Mouse (Mus musculus) kidney, embryonic 14.5 days (tissue): Measurements from ENCODE around the gene Msrb3. TPM values are rescaled to one million over a fixed set of nuclear protein-coding genes. Genes with fewer than 3 reads are reported as not detected.

ENCODE experiments used
- ATAC-seq: fragments of 200-750 bp; cut with Nextera tagmentation; 2 replicates; pipeline ENCODE4 v1.8.0; 2017; ENCODE audit warnings: moderate number of reproducible peaks, mild to moderate bottlenecking, moderate TSS enrichment, moderate library complexity; ENCODE audit not compliant: low FRiP score, low TSS enrichment
- H3K27ac ChIP-seq: fragments of 300-500 bp; sonication (generic); 2 replicates; pipeline ENCODE4 v1.5.1; 2014; ENCODE audit warnings: low read depth, mild to moderate bottlenecking, low read length, moderate library complexity, mixed read lengths
- H3K27me3 ChIP-seq: fragments of 300-500 bp; sonication (generic); 2 replicates; pipeline ENCODE4 v1.6.1; 2014; ENCODE audit warnings: mild to moderate bottlenecking, low read length; ENCODE audit not compliant: control insufficient read depth, insufficient read depth
- H3K36me3 ChIP-seq: fragments of 300-500 bp; sonication (generic); 2 replicates; pipeline ENCODE4 v1.6.1; 2014; ENCODE audit warnings: low read length, mixed read lengths; ENCODE audit not compliant: control insufficient read depth, insufficient read depth
- H3K4me1 ChIP-seq: fragments of 300-500 bp; sonication (generic); 2 replicates; pipeline ENCODE4 v1.6.1; 2014; ENCODE audit warnings: low read length, mixed read lengths; ENCODE audit not compliant: control insufficient read depth, insufficient read depth
- H3K4me2 ChIP-seq: fragments of 300-500 bp; sonication (generic); replicated peaks from 2 replicates; pipeline ENCODE4 v1.6.1; 2014; ENCODE audit warnings: low read depth, mild to moderate bottlenecking, low read length
- H3K4me3 ChIP-seq: fragments of 300-500 bp; sonication (generic); 2 replicates; pipeline ENCODE4 v1.5.1; 2014; ENCODE audit warnings: mild to moderate bottlenecking, low read length
- H3K9ac ChIP-seq: fragments of 300-500 bp; sonication (generic); 2 replicates; pipeline ENCODE4 v1.6.1; 2014; ENCODE audit warnings: low read depth, mild to moderate bottlenecking, low read length, moderate library complexity
- H3K9me3 ChIP-seq: fragments of 300-500 bp; sonication (generic); 2 replicates; pipeline ENCODE4 v1.6.1; 2016; ENCODE audit warnings: low read length; ENCODE audit not compliant: control insufficient read depth
- WGBS: fragments of 180-500 bp; shearing (Covaris S2); extraction: QIAGEN DNeasy Blood & Tissue Kit; methylation state at CpG from one replicate; pipeline ENCODE4 v1.1.7; 2014; 5-methylcytosine and 5-hydroxymethylcytosine counted together
- polyA plus RNA-seq: library from polyadenylated mRNA; unstranded; fragments of >200 nt; fragmentation: Nextera tagmentation; extraction: Ambion mirVana; gene quantifications from 2 replicates; pipeline ENCODE4 v1.2.1, GENCODE M21; 2014

The Msrb3 gene
- polyA plus RNA-seq, 1 experiment from 2014 or later: 10.2 TPM

- H3K36me3 ChIP-seq: no peaks in the 10 kb centered on the region
- H3K27me3 ChIP-seq: no peaks in the 10 kb centered on the region
- H3K4me1 ChIP-seq: 0 out of 2 replicates have a peak, but pooled peaks cover 4% of the 10 kb centered on the region
- H3K4me3 ChIP-seq: no peak overlapping the region
- no peak overlapping the region for H3K9ac ChIP-seq
- no peak overlapping the region for H3K4me2 ChIP-seq
- ATAC-seq: no peak
- H3K27ac ChIP-seq: no peak overlapping the region
- peaks cover 3% of the 10 kb centered on the region; the same call in 1 of the 2 replicates for H3K9me3 ChIP-seq
- WGBS: 95% methylated on average over 4 of the region's 4 CpGs
Measured at GRCm38 (mm10) chr10:120891131-120891530, 7.8 kb downstream of the Msrb3 start.

GRCm38 (mm10) chr10:120890592-120890991, 8.3 kb downstream of the Msrb3 start:
- Histone ChIP-seq H3K9me3 (peaks cover 3% of the 10 kb centered on the region; the same call in 1 of the 2 replicates), H3K4me3 (no peak overlapping the region), H3K4me2 (no peak overlapping the region), H3K9ac (no peak overlapping the region), H3K36me3 (no peaks in the 10 kb centered on the region), H3K27me3 (no peaks in the 10 kb centered on the region), H3K27ac (no peak overlapping the region), H3K4me1 (0 out of 2 replicates have a peak, but pooled peaks cover 4% of the 10 kb centered on the region)
- ATAC-seq: no peak
- 100% methylated on average over 1 of the region's 1 CpGs for WGBS

- H3K4me3 ChIP-seq: no peak overlapping the region
Measured at GRCm38 (mm10) chr10:120888531-120888930, 10.4 kb downstream of the Msrb3 start.

GRCm38 (mm10) chr10:120884220-120884619, 14.7 kb downstream of the Msrb3 start:
- H3K4me2 ChIP-seq: no peak overlapping the region
- peak; percentile 12; the same call in 1 of the 2 replicates for ATAC-seq
- no peaks in the 10 kb centered on the region for H3K27me3 ChIP-seq
- no peak overlapping the region for H3K4me3 ChIP-seq
- peaks cover 3% of the 10 kb centered on the region; the same call in 1 of the 2 replicates for H3K4me1 ChIP-seq
- H3K36me3 ChIP-seq: no peaks in the 10 kb centered on the region
- peaks cover 2% of the 10 kb centered on the region; the same call in 1 of the 2 replicates for H3K9me3 ChIP-seq
- H3K9ac ChIP-seq: no peak overlapping the region
- H3K27ac ChIP-seq: no peak overlapping the region
- whole genome bisulfite sequencing: 89% methylated on average over 14 of the region's 14 CpGs

More at GRCm38 (mm10) chr10:120888531-120888930, 10.4 kb downstream of the Msrb3 start:
- Histone ChIP-seq H3K4me1 (no peaks in the 10 kb centered on the region; the same call in 1 of the 2 replicates), H3K27me3 (no peaks in the 10 kb centered on the region), H3K27ac (no peak overlapping the region), H3K4me2 (no peak overlapping the region), H3K9me3 (peaks cover 5% of the 10 kb centered on the region; the same call in 1 of the 2 replicates), H3K9ac (no peak overlapping the region), H3K36me3 (no peaks in the 10 kb centered on the region)
- ATAC-seq: no peak
- WGBS: 91% methylated on average over 8 of the region's 8 CpGs

- Histone ChIP-seq H3K4me2 (no peak overlapping the region), H3K9ac (no peak overlapping the region), H3K4me1 (peaks cover 3% of the 10 kb centered on the region; the same call in 1 of the 2 replicates), H3K27ac (no peak overlapping the region), H3K4me3 (no peak overlapping the region), H3K9me3 (peaks cover 2% of the 10 kb centered on the region; the same call in 1 of the 2 replicates), H3K27me3 (no peaks in the 10 kb centered on the region), H3K36me3 (no peaks in the 10 kb centered on the region)
- 72% methylated on average over 4 of the region's 4 CpGs for WGBS
- no peak for ATAC-seq
Measured at GRCm38 (mm10) chr10:120883732-120884131, 15.2 kb downstream of the Msrb3 start.

- peaks cover 3% of the 10 kb centered on the region; the same call in 1 of the 2 replicates for H3K4me1 ChIP-seq
- H3K9ac ChIP-seq: no peak overlapping the region
- no peaks in the 10 kb centered on the region for H3K27me3 ChIP-seq
- no peaks in the 10 kb centered on the region for H3K36me3 ChIP-seq
- no peak for ATAC-seq
- peaks cover 2% of the 10 kb centered on the region; the same call in 1 of the 2 replicates for H3K9me3 ChIP-seq
- peak overlapping the region; percentile 25 for H3K4me3 ChIP-seq
- H3K27ac ChIP-seq: peak overlapping the region; percentile 33; the same call in 1 of the 2 replicates
- WGBS: 2% methylated on average over 7 of the region's 7 CpGs
- peak overlapping the region; percentile 72 for H3K4me2 ChIP-seq
Measured at GRCm38 (mm10) chr10:120883069-120883415, 15.9 kb downstream of the Msrb3 start.

- ATAC-seq: peak; percentile 82
- Histone ChIP-seq H3K4me1 (peaks cover 3% of the 10 kb centered on the region; the same call in 1 of the 2 replicates), H3K27ac (peak overlapping the region; percentile 62; the same call in 1 of the 2 replicates), H3K4me2 (peak overlapping the region; percentile 72), H3K4me3 (peak overlapping the region; percentile 25), H3K9ac (peak overlapping the region; percentile 24; the same call in 1 of the 2 replicates), H3K9me3 (peaks cover 2% of the 10 kb centered on the region; the same call in 1 of the 2 replicates), H3K27me3 (no peaks in the 10 kb centered on the region), H3K36me3 (no peaks in the 10 kb centered on the region)
- WGBS: 3% methylated on average over 17 of the region's 17 CpGs
Measured at GRCm38 (mm10) chr10:120882347-120883068, 16.4 kb downstream of the Msrb3 start.

- Histone ChIP-seq H3K27ac (no peak overlapping the region), H3K27me3 (no peaks in the 10 kb centered on the region), H3K36me3 (no peaks in the 10 kb centered on the region), H3K4me3 (no peak overlapping the region), H3K9me3 (no peaks in the 10 kb centered on the region), H3K9ac (no peak overlapping the region), H3K4me1 (peaks cover 31% of the 10 kb centered on the region), H3K4me2 (peak overlapping the region; percentile 35; the same call in 1 of the 2 replicates)
- 69% methylated on average over 20 of the region's 20 CpGs for WGBS
- no peak for ATAC-seq
Measured at GRCm38 (mm10) chr10:120876549-120877270, 22.2 kb downstream of the Msrb3 start.
